Mouse (Mus musculus): ENCODE results near the gene Klf7. TPM values are rescaled to one million over a fixed set of nuclear protein-coding genes. Genes with fewer than 3 reads are reported as not detected.

The Klf7 gene
- polyA plus RNA-seq, 1 experiment from 2014 or later = 53.2 TPM

Small RNAs within 50 kb of the gene (microRNA-seq; reads per million reads assigned to microRNA genes)
- gene Mir6899 = 1.1 reads per million

All from hindbrain, embryonic 12.5 days (tissue).